In genomic region chr13:111809466-111810228, GRCm38 (mm10) we compare ENCODE assay signal across 8 mouse cellular contexts. TPM values are rescaled to one million over a fixed set of nuclear protein-coding genes. Genes with fewer than 3 reads are reported as not detected.
DNase-seq lines count a peak whose midpoint lies in the region; ATAC-seq and TF ChIP-seq lines count a peak whose summit lies in the region.

No protein-coding gene starts in this region.

- peak; percentile 22 for TF ChIP-seq POLR2A in myocyte (IDR thresholded peaks at IDR 0.05; ENCODE audit: insufficient read length, low read depth)

- peak overlapping the region; percentile 94 for H3K27ac ChIP-seq in intestine, embryonic 14.5 days (ENCODE audit: low read depth)
- H3K27ac ChIP-seq in limb, embryonic 15.5 days, result peak overlapping the region; percentile 87

- H3K4me1 ChIP-seq in intestine, embryonic 14.5 days (replicated peaks; ENCODE audit: control insufficient read depth, insufficient read depth, low read length), result peaks cover 30% of the 10 kb centered on the region
- H3K4me1 ChIP-seq in limb, embryonic 15.5 days, result peaks cover 21% of the 10 kb centered on the region

- no peaks in the 10 kb centered on the region for H3K9me3 ChIP-seq in intestine, embryonic 14.5 days (ENCODE audit: control insufficient read depth, low read length)
- H3K9me3 ChIP-seq in limb, embryonic 15.5 days, result no peaks in the 10 kb centered on the region

- peak; percentile 45 for ATAC-seq in intestine, embryonic 14.5 days (replicated peaks; ENCODE audit: low FRiP score, low TSS enrichment, low read depth)
- ATAC-seq in limb, embryonic 15.5 days (ENCODE audit: insufficient number of reproducible peaks, low FRiP score, low TSS enrichment, low read depth), result peak; percentile 27; the same call in 1 of the 2 replicates

- peak overlapping the region; percentile 87 for H3K4me3 ChIP-seq in intestine, embryonic 14.5 days (ENCODE audit: low read depth, low read length)
- peak overlapping the region; percentile 94 for H3K4me3 ChIP-seq in limb, embryonic 15.5 days
- peak overlapping the region; percentile 37 for H3K4me3 ChIP-seq in myocyte

- H3K79me2 ChIP-seq in myocyte (ENCODE audit: control insufficient read depth, insufficient read depth), result peaks cover 29% of the 10 kb centered on the region

- H3K4me2 ChIP-seq in intestine, embryonic 14.5 days (ENCODE audit: low read length), result peak overlapping the region; percentile 81
- H3K4me2 ChIP-seq in limb, embryonic 15.5 days, result peak overlapping the region; percentile 94
- peak overlapping the region; percentile 72 for H3K4me2 ChIP-seq in myocyte (ENCODE audit: low read depth)

- no peaks in the 10 kb centered on the region for H3K36me3 ChIP-seq in intestine, embryonic 14.5 days (ENCODE audit: control insufficient read depth, insufficient read depth, low read length)
- no peaks in the 10 kb centered on the region for H3K36me3 ChIP-seq in limb, embryonic 15.5 days
- H3K36me3 ChIP-seq in myocyte (ENCODE audit: control insufficient read depth, insufficient read depth), result no peaks in the 10 kb centered on the region

- DNase-seq in spleen, postnatal 36 days (ENCODE audit: low spot score in 2 of 2), result peak; percentile 46 to 49
- DNase-seq in spleen, adult 12 weeks (ENCODE audit: low spot score), result no peak
- peak; percentile 84 for DNase-seq in cerebellum, adult 9-11 months
- peak; percentile 51 to 60 for DNase-seq in frontal cortex, postnatal 10 days (ENCODE audit: low spot score in 2 of 2)
- DNase-seq in intestine, embryonic 14.5 days (ENCODE audit: low spot score), result peak; percentile 88
- DNase-seq in thymus, postnatal 36 days, result peak; percentile 60 to 74

- H3K27me3 ChIP-seq in intestine, embryonic 14.5 days (replicated peaks; ENCODE audit: control insufficient read depth, insufficient read depth, low read length), result no peaks in the 10 kb centered on the region
- H3K27me3 ChIP-seq in limb, embryonic 15.5 days, result no peaks in the 10 kb centered on the region
- no peaks in the 10 kb centered on the region for H3K27me3 ChIP-seq in myocyte (ENCODE audit: control insufficient read depth, insufficient read depth, insufficient read length)

- H3ac ChIP-seq in myocyte (ENCODE audit: control insufficient read depth, insufficient read length), result no peak overlapping the region

- WGBS in intestine, embryonic 14.5 days, result under 1% methylated on average over 29 of the region's 29 CpGs
- WGBS in limb, embryonic 15.5 days, result 1% methylated on average over 29 of the region's 29 CpGs

- peak overlapping the region; percentile 92 for H3K9ac ChIP-seq in intestine, embryonic 14.5 days (ENCODE audit: low read length)
- peak overlapping the region; percentile 90 for H3K9ac ChIP-seq in limb, embryonic 15.5 days

TF ChIP-seq in myocyte, 11 proteins besides CTCF, POLR2A, EP300 and RAD21:
- TF ChIP-seq E2F4 (IDR thresholded peaks at IDR 0.05; ENCODE audit: insufficient read depth) (no peak), POLR2AphosphoS2 (IDR thresholded peaks at IDR 0.05; ENCODE audit: insufficient read length, low read depth) (no peak), MYOG (IDR thresholded peaks at IDR 0.05; ENCODE audit: control insufficient read depth in 1 of 3, insufficient read depth in 1 of 3, insufficient read length in 2 of 3, low read depth in 2 of 3) (no peak), MAX (IDR thresholded peaks at IDR 0.05; ENCODE audit: low read depth) (no peak), SRF (IDR thresholded peaks at IDR 0.05; ENCODE audit: control insufficient read depth, insufficient read length, low read depth) (no peak), REST (IDR thresholded peaks at IDR 0.05; ENCODE audit: insufficient read depth, insufficient read length) (no peak), MYOD1 (IDR thresholded peaks at IDR 0.05; ENCODE audit: control insufficient read depth in 1 of 3, insufficient read length in 2 of 3, low read depth in 2 of 3) (peak in 1 of 3 experiments; percentile 35)

RNA-seq across cellular contexts. Expression of gene Map3k1, which starts 0.9 kb away (rescaled TPM):
- 30.4 and 33.1 TPM in 2 replicates for polyA plus RNA-seq in intestine, embryonic 14.5 days (2014; fragmentation: Nextera tagmentation; extraction: Ambion mirVana)
- 13.1 and 14.5 TPM in 2 replicates for polyA plus RNA-seq in limb, embryonic 15.5 days (2015; fragmentation: Nextera tagmentation; extraction: Ambion mirVana)
- polyA plus RNA-seq in myocyte (2012; fragmentation: generic; extraction: Trizol), result 1.0 TPM

Comparison
In these comparisons a context has a peak if more than half of its experiments do, and no peak if none do; other contexts are left out.
1. H3K4me3 ChIP-seq: peak in every context shown above with its lines; median percentile 94 in limb, embryonic 15.5 days; 87 in intestine, embryonic 14.5 days; 37 in myocyte.